Mouse (Mus musculus) G1E (cell line): ENCODE results near the gene Ttc21b.

Experiments used
- CTCF ChIP-seq: IDR thresholded peaks from 2 replicates; pipeline ENCODE4 v1.5.1; 2012; ENCODE audit warnings: low read depth, low read length, inconsistent platforms, mixed read lengths
- GATA1 ChIP-seq: IDR thresholded peaks from 2 replicates; pipeline ENCODE4 v1.6.1; 2012; ENCODE audit warnings: borderline replicate concordance, low read length, inconsistent platforms, mixed read lengths
- GATA2 ChIP-seq: IDR thresholded peaks from 2 replicates; pipeline ENCODE4 v1.6.1; 2012; ENCODE audit warnings: low read depth, low read length, inconsistent platforms, borderline replicate concordance
- POLR2AphosphoS5 ChIP-seq: IDR thresholded peaks from 2 replicates; pipeline ENCODE4 v1.6.1; 2012; ENCODE audit warnings: low read depth, low read length, inconsistent platforms; ENCODE audit not compliant: insufficient replicate concordance
- TAL1 ChIP-seq: conservative IDR thresholded peaks from 2 replicates; pipeline ENCODE4 v1.6.1; 2012; ENCODE audit warnings: low read depth, low read length, inconsistent platforms, mixed read lengths

- TF ChIP-seq CTCF (no peak), TAL1 (no peak), GATA1 (no peak), POLR2AphosphoS5 (no peak), GATA2 (no peak)
Observed at GRCm38 (mm10) chr2:66209353-66209752, 47.1 kb downstream of the Ttc21b start.
